Mouse (Mus musculus) adrenal gland, postnatal 14 days (tissue): ENCODE measurements around the gene Zfp553. TPM values are rescaled to one million over a fixed set of nuclear protein-coding genes. Genes with fewer than 3 reads are reported as not detected.
A peak's percentile ranks its signal among the peaks of the same experiment; 100 is the strongest.

Experiments
- DNase-seq: peaks from one replicate; pipeline ENCODE4 v3.0.0; 2021; ENCODE audit warnings: mixed read lengths
- total RNA-seq: library from RNA; stranded (reverse); gene quantifications from 2 replicates; pipeline ENCODE4 v1.2.3, GENCODE M21; 2021

Gene Zfp553
- total RNA-seq, 1 experiment from 2014 or later: 10.0 TPM

GRCm38 (mm10) chr7:127271093-127271492, 38.2 kb downstream of the Zfp553 start:
- no peak for DNase-seq

- peak; percentile 57 for DNase-seq
Measured at GRCm38 (mm10) chr7:127272566-127272965, 39.7 kb downstream of the Zfp553 start.

- DNase-seq: peak; percentile 68
Measured at GRCm38 (mm10) chr7:127273118-127273923, 40.5 kb downstream of the Zfp553 start.

- DNase-seq: peak; percentile 94
Measured at GRCm38 (mm10) chr7:127273925-127274789, 41.3 kb downstream of the Zfp553 start, which contains the start of gene Sephs2. TSS of gene Sephs2 (minus strand) at chr7:127274055.

- DNase-seq: no peak
Measured at GRCm38 (mm10) chr7:127276519-127276961, 43.7 kb downstream of the Zfp553 start.

GRCm38 (mm10) chr7:127278311-127278710, 45.5 kb downstream of the Zfp553 start:
- DNase-seq: peak; percentile 76

- no peak for DNase-seq
Measured at GRCm38 (mm10) chr7:127280092-127280491, 47.2 kb downstream of the Zfp553 start.

GRCm38 (mm10) chr7:127281114-127281513, 48.3 kb downstream of the Zfp553 start:
- no peak for DNase-seq

- DNase-seq: no peak
Measured at GRCm38 (mm10) chr7:127282190-127282589, 49.3 kb downstream of the Zfp553 start.

GRCm38 (mm10) chr7:127285154-127285553, 52.3 kb downstream of the Zfp553 start:
- no peak for DNase-seq

Other genes with a start within 250 kb of the Zfp553 start
- gene Mvp, start 218.4 kb upstream of the Zfp553 start, total RNA-seq: 61.7 and 63.8 TPM in 2 replicates
- 3.0 and 3.2 TPM in 2 replicates for gene Pagr1b, start 216.6 kb upstream of the Zfp553 start, total RNA-seq
- gene Pagr1a, start 215.7 kb upstream of the Zfp553 start, total RNA-seq: 7.9 and 24.6 TPM in 2 replicates
- 8.4 and 26.9 TPM in 2 replicates for gene Gm42742, start 212.0 kb upstream of the Zfp553 start, total RNA-seq
- gene Prrt2, start 211.8 kb upstream of the Zfp553 start, total RNA-seq: 3.5 and 4.6 TPM in 2 replicates
- 133 and 142 TPM in 2 replicates for gene Maz, start 206.0 kb upstream of the Zfp553 start, total RNA-seq
- gene Kif22, start 190.6 kb upstream of the Zfp553 start, total RNA-seq: 18.9 and 21.7 TPM in 2 replicates
- gene Zg16, start 145.7 kb upstream of the Zfp553 start, total RNA-seq: not detected in 2 replicates
- gene AI467606, start 141.7 kb upstream of the Zfp553 start, total RNA-seq: 1.3 and 5.7 TPM in 2 replicates
- gene Qprt, start 110.8 kb upstream of the Zfp553 start, total RNA-seq: 1.8 and 11.4 TPM in 2 replicates
- 1.4 and 7.9 TPM in 2 replicates for gene Spn, start 95.2 kb upstream of the Zfp553 start, total RNA-seq
- gene Cd2bp2, start 37.0 kb upstream of the Zfp553 start, total RNA-seq: 50.9 and 55.4 TPM in 2 replicates
- 38.9 and 45.6 TPM in 2 replicates for gene Tbc1d10b, start 24.6 kb upstream of the Zfp553 start, total RNA-seq
- 4.3 and 4.9 TPM in 2 replicates for gene Mylpf, start 24.2 kb upstream of the Zfp553 start, total RNA-seq
- gene Sept1, start 69 bp downstream of the Zfp553 start, total RNA-seq: 11.2 and 35.8 TPM in 2 replicates
- 25.9 and 28.1 TPM in 2 replicates for gene Zfp771, start 11.2 kb downstream of the Zfp553 start, total RNA-seq
- gene Dctpp1, start 27.6 kb downstream of the Zfp553 start, total RNA-seq: 48.3 and 57.5 TPM in 2 replicates
- 147 and 187 TPM in 2 replicates for gene Sephs2, start 41.0 kb downstream of the Zfp553 start, total RNA-seq
- gene Itgal, start 63.2 kb downstream of the Zfp553 start, total RNA-seq: 2.2 and 8.8 TPM in 2 replicates
- gene Zfp768, start 112.5 kb downstream of the Zfp553 start, total RNA-seq: 31.2 and 33.3 TPM in 2 replicates
- gene Zfp747, start 143.0 kb downstream of the Zfp553 start, total RNA-seq: 8.7 and 10.0 TPM in 2 replicates
- 3.3 and 5.3 TPM in 2 replicates for gene 9130019O22Rik, start 154.1 kb downstream of the Zfp553 start, total RNA-seq
- gene E430018J23Rik, start 160.6 kb downstream of the Zfp553 start, total RNA-seq: 8.5 and 9.4 TPM in 2 replicates
- 6.4 and 6.8 TPM in 2 replicates for gene Zfp764, start 173.8 kb downstream of the Zfp553 start, total RNA-seq
- gene Zfp688, start 189.0 kb downstream of the Zfp553 start, total RNA-seq: 8.9 and 11.9 TPM in 2 replicates
- gene Zfp689, start 216.1 kb downstream of the Zfp553 start, total RNA-seq: 3.5 and 5.0 TPM in 2 replicates
- gene Prr14, start 226.6 kb downstream of the Zfp553 start, total RNA-seq: 42.0 and 51.8 TPM in 2 replicates
- 61.8 and 76.5 TPM in 2 replicates for gene Fbrs, start 246.1 kb downstream of the Zfp553 start, total RNA-seq